Mouse (Mus musculus): ENCODE data around the gene Epha8. TPM values are rescaled to one million over a fixed set of nuclear protein-coding genes. Genes with fewer than 3 reads are reported as not detected.

Gene Epha8
- total and polyA plus RNA-seq, 3 experiments: not detected

GRCm38 (mm10) chr4:136969503-136970276 lies 13.1 kb upstream of the Epha8 start:
- no peaks in the 10 kb centered on the region for H3K79me2 ChIP-seq (replicated peaks; ENCODE audit: control insufficient read depth, extremely low read depth, insufficient read depth, poor library complexity, severe bottlenecking)
- peaks cover 5% of the 10 kb centered on the region for H3K9me3 ChIP-seq (replicated peaks; ENCODE audit: low read length)
- H3K36me3 ChIP-seq (replicated peaks in 1 of 2; ENCODE audit: control insufficient read depth in 1 of 2, insufficient read depth in 1 of 2, low read length in 1 of 2): no peaks in the 10 kb centered on the region
- dilution Hi-C loops (cut with MboI; ENCODE audit: extremely low pct_ligation_motif_present, extremely low pct_unique_long_range_greater_than_20kb, low sequenced_read_pairs): no loop called here
- H3K4me3 ChIP-seq (replicated peaks in 1 of 3; ENCODE audit: low read depth in 2 of 3, low read length in 2 of 3, poor library complexity in 1 of 3): no peak overlapping the region
- H3K27me3 ChIP-seq (replicated peaks): peaks cover 90% of the 10 kb centered on the region
- no peak overlapping the region for H3K27ac ChIP-seq (ENCODE audit: insufficient read depth, low read depth)
- no peak for DNase-seq (ENCODE audit: extremely low read depth)
- peaks cover 11 to 24% of the 10 kb centered on the region in 2 experiments for H3K4me1 ChIP-seq (ENCODE audit: control insufficient read depth in 1 of 2, insufficient read depth in 2 of 2)
- H3K9ac ChIP-seq (ENCODE audit: insufficient read depth, low read depth): no peak overlapping the region
- peak overlapping the region; percentile 40 for H3K4me2 ChIP-seq (ENCODE audit: insufficient read depth, low read depth, poor library complexity, severe bottlenecking)
- TF ChIP-seq TCF12 (IDR thresholded peaks at IDR 0.05; ENCODE audit: low read depth, low read length): no peak
- peak in 1 of 2 experiments; percentile 57; a peak in 2 of 4 replicates for TF ChIP-seq CTCF (conservative IDR thresholded peaks at IDR 0.05 in 1 of 2, IDR thresholded peaks at IDR 0.05 in 1 of 2; ENCODE audit: low read depth in 2 of 2, low read length in 2 of 2)
- TF ChIP-seq MAFK (IDR thresholded peaks at IDR 0.05; ENCODE audit: insufficient replicate concordance, low read length): 0 out of 2 replicates have a peak, but pooled peaks have one; percentile 13
- in situ Hi-C loops (cut with MboI; ENCODE audit: low pct_ligation_motif_present, low pct_unique_long_range_greater_than_20kb, low sequenced_read_pairs): loop anchor here (5.0 to 10.0 kb wide), 2 partner anchors 37 to 305 kb away; no protein-coding TSS in a partner anchor

DNA sequence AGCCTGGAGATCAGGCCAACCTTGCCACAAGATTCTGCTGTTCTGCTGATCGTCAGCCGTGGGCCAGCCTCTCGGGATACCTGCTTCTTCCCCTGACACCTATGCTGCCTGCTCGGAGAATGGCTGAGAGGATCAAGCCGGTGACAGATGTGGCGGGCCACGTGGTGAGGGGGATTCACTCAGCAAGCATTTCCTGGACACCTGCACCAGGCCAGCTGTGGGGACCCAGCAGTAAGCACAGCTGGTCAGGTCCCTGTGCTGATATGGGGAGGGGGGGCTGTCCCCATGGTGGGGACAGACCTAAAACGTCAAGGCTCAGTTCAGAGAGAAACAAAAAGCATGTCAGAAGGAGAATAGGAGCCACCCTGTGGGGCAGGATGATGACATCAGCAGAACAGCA lies 12.5 kb upstream of the Epha8 start:
- Histone ChIP-seq H3K79me2 (replicated peaks; ENCODE audit: control insufficient read depth, extremely low read depth, insufficient read depth, poor library complexity, severe bottlenecking) (no peaks in the 10 kb centered on the region), H3K27ac (ENCODE audit: insufficient read depth, low read depth) (peak overlapping the region; percentile 46; the same call in 1 of the 2 replicates), H3K27me3 (replicated peaks) (peaks cover 89% of the 10 kb centered on the region), H3K9ac (ENCODE audit: insufficient read depth, low read depth) (no peak overlapping the region), H3K4me2 (ENCODE audit: insufficient read depth, low read depth, poor library complexity, severe bottlenecking) (peak overlapping the region; percentile 40), H3K4me3 (replicated peaks in 1 of 3; ENCODE audit: low read depth in 2 of 3, low read length in 2 of 3, poor library complexity in 1 of 3) (no peak overlapping the region), H3K36me3 (replicated peaks in 1 of 2; ENCODE audit: control insufficient read depth in 1 of 2, insufficient read depth in 1 of 2, low read length in 1 of 2) (no peaks in the 10 kb centered on the region), H3K4me1 (ENCODE audit: control insufficient read depth in 1 of 2, insufficient read depth in 2 of 2) (peaks cover 11 to 24% of the 10 kb centered on the region in 2 experiments), H3K9me3 (replicated peaks; ENCODE audit: low read length) (peaks cover 5% of the 10 kb centered on the region)
- dilution Hi-C loops (cut with MboI; ENCODE audit: extremely low pct_ligation_motif_present, extremely low pct_unique_long_range_greater_than_20kb, low sequenced_read_pairs) (no loop called here), in situ Hi-C loops (cut with MboI; ENCODE audit: low pct_ligation_motif_present, low pct_unique_long_range_greater_than_20kb, low sequenced_read_pairs) (loop anchor here (5.0 kb wide), 1 partner anchor 37 kb away; no protein-coding TSS in a partner anchor)
- DNase-seq (ENCODE audit: extremely low read depth): peak; percentile 70
- TF ChIP-seq JUN (IDR thresholded peaks at IDR 0.05; ENCODE audit: insufficient read depth, low read depth, low read length) (no peak), CTCF (conservative IDR thresholded peaks at IDR 0.05 in 1 of 2, IDR thresholded peaks at IDR 0.05 in 1 of 2; ENCODE audit: low read depth in 2 of 2, low read length in 2 of 2) (no peak), BHLHE40 (IDR thresholded peaks at IDR 0.05; ENCODE audit: low read depth, low read length) (peak; percentile 47; the same call in 1 of the 2 replicates), USF2 (conservative IDR thresholded peaks at IDR 0.05; ENCODE audit: low read depth, low read length) (0 out of 2 replicates have a peak, but pooled peaks have one; percentile 8), IRF4 (IDR thresholded peaks at IDR 0.05; ENCODE audit: low read depth, low read length) (peak; percentile 2; the same call in 1 of the 2 replicates), ETS1 (conservative IDR thresholded peaks at IDR 0.05; ENCODE audit: low read depth, low read length) (peak; percentile 83), ZC3H11A (IDR thresholded peaks at IDR 0.05; ENCODE audit: low read depth, low read length) (no peak), MAX (IDR thresholded peaks at IDR 0.05; ENCODE audit: low read length) (peak; percentile 87), MXI1 (IDR thresholded peaks at IDR 0.05; ENCODE audit: low read depth, low read length) (peak; percentile 82), USF1 (IDR thresholded peaks at IDR 0.05; ENCODE audit: low read depth, low read length) (peak; percentile 57), TCF12 (IDR thresholded peaks at IDR 0.05; ENCODE audit: low read depth, low read length) (peak; percentile 100), MYC (IDR thresholded peaks at IDR 0.05; ENCODE audit: low read depth, low read length) (peak; percentile 61; the same call in 1 of the 2 replicates)
